10 mouse cellular contexts compared by ENCODE assay signal in genomic region chrX:143906699-143907471, GRCm38 (mm10). TPM values are rescaled to one million over a fixed set of nuclear protein-coding genes. Genes with fewer than 3 reads are reported as not detected.
DNase-seq lines count a peak whose midpoint lies in the region; ATAC-seq lines count a peak whose summit lies in the region.
"Had no signal": no experiment of that assay in that cellular context is flagged by ENCODE, and none has a peak within 500 bp of the region (broad histone marks: within the 10 kb centered on the region; RNA-seq: fewer than 3 reads in every experiment).

No protein-coding gene starts in this region.

- no peak for DNase-seq in frontal cortex, postnatal 25 days (ENCODE audit: low spot score in 2 of 2)
- peak; percentile 39 to 59 for DNase-seq in right cerebral cortex, postnatal 10 days (ENCODE audit: low spot score in 2 of 2)
- DNase-seq in right cerebral cortex, postnatal 4 days: no peak
- DNase-seq in mesoderm, embryonic 11.5 days (ENCODE audit: low read depth, low spot score): peak; percentile 73
- DNase-seq in telencephalon, adult 2 months (ENCODE audit: low read depth, low spot score): peak; percentile 44
- DNase-seq in adrenal gland, adult 8-10 months: no peak
- no peak for DNase-seq in layer of hippocampus, adult 18-20 months (ENCODE audit: low spot score in 2 of 2)
- DNase-seq: thymus, adult 2 months had no signal

- ATAC-seq in frontal cortex, adult (ENCODE audit: low TSS enrichment): peak; percentile 25; the same call in 1 of the 2 replicates

RNA-seq across cellular contexts. Expression of gene Dcx, which starts 26.2 kb away (rescaled TPM):
- 1 to 10 TPM in 2 of 4 experiments, under 1 TPM in 2; 0.35 to 1.1 (median 0.82) TPM for total RNA-seq in adrenal gland, adult 8-10 months (2022)
- 1 to 10 TPM; 6.5 to 7.8 TPM for total RNA-seq in layer of hippocampus, adult 18-20 months (2021)
- total RNA-seq: common myeloid progenitor, adult 5-6 weeks had no signal

Comparison
In these comparisons a context has a peak if more than half of its experiments do, and no peak if none do; other contexts are left out.
1. DNase-seq: peak in right cerebral cortex, postnatal 10 days (2 of 2), mesoderm, embryonic 11.5 days (single experiment) and telencephalon, adult 2 months (single experiment); none in frontal cortex, postnatal 25 days (0 of 2), right cerebral cortex, postnatal 4 days (single experiment), adrenal gland, adult 8-10 months (single experiment) and layer of hippocampus, adult 18-20 months (0 of 2).